Mouse (Mus musculus) CH12.LX (cell line): ENCODE measurements around the gene Thtpa. TPM values are rescaled to one million over a fixed set of nuclear protein-coding genes. Genes with fewer than 3 reads are reported as not detected.

Experiments used
- DNase-seq: peaks from one replicate; pipeline ENCODE4 v3.0.0-alpha.2; 2013; ENCODE audit errors: extremely low read depth
- H3K27ac ChIP-seq: 2 replicates; pipeline ENCODE4 v1.5.1; 2012; ENCODE audit warnings: low read depth, mild to moderate bottlenecking, control low read depth, moderate library complexity; ENCODE audit not compliant: insufficient read depth
- H3K27me3 ChIP-seq: replicated peaks from 2 replicates; pipeline ENCODE3; 2012; ENCODE audit warnings: inconsistent platforms
- H3K36me3 ChIP-seq, 2 experiments: replicated peaks in 1 of 2; 2 replicates each; pipeline versions ENCODE3 to v1.6.1; 2012; ENCODE audit warnings: inconsistent platforms in 1 of 2, low read length in 1 of 2, mild to moderate bottlenecking in 1 of 2, mixed read lengths in 1 of 2, moderate library complexity in 1 of 2; ENCODE audit not compliant: control insufficient read depth in 1 of 2, insufficient read depth in 1 of 2
- H3K4me1 ChIP-seq, 2 experiments: 2 replicates each; pipeline ENCODE4 v1.6.1; 2012; ENCODE audit warnings: inconsistent platforms in 1 of 2, moderate library complexity in 1 of 2; ENCODE audit not compliant: insufficient read depth in 2 of 2, control insufficient read depth in 1 of 2
- H3K4me2 ChIP-seq: 2 replicates; pipeline ENCODE4 v1.6.1; 2012; ENCODE audit warnings: low read depth, mild to moderate bottlenecking, control low read depth; ENCODE audit not compliant: poor library complexity, insufficient read depth, severe bottlenecking
- H3K4me3 ChIP-seq, 3 experiments: fragments of 150-350 bp in 1 of 3; sonication (generic) in 1 of 3; replicated peaks in 1 of 3; 2 replicates each; pipeline versions ENCODE3 to v1.5.1; 2011 to 2012; ENCODE audit warnings: low read depth in 2 of 3, low read length in 2 of 3, mild to moderate bottlenecking in 2 of 3, moderate library complexity in 2 of 3, control low read depth in 1 of 3, improper control_type of control experiment in 1 of 3, inconsistent platforms in 1 of 3, mixed read lengths in 1 of 3; ENCODE audit not compliant: poor library complexity in 1 of 3
- H3K79me2 ChIP-seq: replicated peaks from 2 replicates; pipeline ENCODE4 v1.6.1; 2012; ENCODE audit warnings: mild to moderate bottlenecking, moderate library complexity; ENCODE audit not compliant: control insufficient read depth, poor library complexity, insufficient read depth, severe bottlenecking; ENCODE audit errors: extremely low read depth
- H3K9ac ChIP-seq: 2 replicates; pipeline ENCODE4 v1.6.1; 2012; ENCODE audit warnings: low read depth, mild to moderate bottlenecking, control low read depth, moderate library complexity; ENCODE audit not compliant: insufficient read depth
- H3K9me3 ChIP-seq: replicated peaks from 2 replicates; pipeline ENCODE3; 2012; ENCODE audit warnings: low read length, inconsistent platforms, mixed read lengths
- CHD1 ChIP-seq: IDR thresholded peaks from 2 replicates; pipeline ENCODE4 v1.6.1; 2012; ENCODE audit warnings: low read depth, low read length, improper control_type of control experiment, inconsistent platforms
- CTCF ChIP-seq, 2 experiments: IDR thresholded peaks in 1 of 2; conservative IDR thresholded peaks in 1 of 2; 2 replicates each; pipeline ENCODE4 v1.5.1; 2011 to 2012; ENCODE audit warnings: low read depth in 2 of 2, low read length in 2 of 2, improper control_type of control experiment in 1 of 2, inconsistent platforms in 1 of 2, mild to moderate bottlenecking in 1 of 2, moderate library complexity in 1 of 2
- E2F4 ChIP-seq: IDR thresholded peaks from 2 replicates; pipeline ENCODE4 v1.6.1; 2011; ENCODE audit warnings: low read depth, low read length, improper control_type of control experiment; ENCODE audit not compliant: insufficient replicate concordance
- ELF1 ChIP-seq: IDR thresholded peaks from 2 replicates; pipeline ENCODE4 v1.6.1; 2014; ENCODE audit warnings: low read depth, mild to moderate bottlenecking, inconsistent platforms, low read length, improper control_type of control experiment
- EP300 ChIP-seq: IDR thresholded peaks from 2 replicates; pipeline ENCODE4 v1.6.1; 2011; ENCODE audit warnings: low read length, improper control_type of control experiment
- ETS1 ChIP-seq: conservative IDR thresholded peaks from 2 replicates; pipeline ENCODE4 v1.6.1; 2012; ENCODE audit warnings: low read depth, mild to moderate bottlenecking, inconsistent platforms, low read length, improper control_type of control experiment, moderate library complexity
- HCFC1 ChIP-seq: IDR thresholded peaks from 2 replicates; pipeline ENCODE4 v1.6.1; 2012; ENCODE audit warnings: low read depth, mild to moderate bottlenecking, inconsistent platforms, low read length, improper control_type of control experiment
- IRF4 ChIP-seq: IDR thresholded peaks from 2 replicates; pipeline ENCODE4 v1.6.1; 2014; ENCODE audit warnings: low read depth, mild to moderate bottlenecking, inconsistent platforms, low read length, improper control_type of control experiment
- JUN ChIP-seq: IDR thresholded peaks from 2 replicates; pipeline ENCODE4 v1.6.1; 2011; ENCODE audit warnings: low read depth, mild to moderate bottlenecking, low read length, improper control_type of control experiment, moderate library complexity; ENCODE audit not compliant: insufficient read depth
- MAFK ChIP-seq: IDR thresholded peaks from 2 replicates; pipeline ENCODE4 v1.6.1; 2011; ENCODE audit warnings: low read length, improper control_type of control experiment; ENCODE audit not compliant: insufficient replicate concordance
- MAX ChIP-seq: IDR thresholded peaks from 2 replicates; pipeline ENCODE4 v1.6.1; 2011; ENCODE audit warnings: low read length, improper control_type of control experiment
- MAZ ChIP-seq: IDR thresholded peaks from 2 replicates; pipeline ENCODE4 v1.6.1; 2012; ENCODE audit warnings: low read depth, mild to moderate bottlenecking, inconsistent platforms, low read length, improper control_type of control experiment, moderate library complexity
- MEF2A ChIP-seq: IDR thresholded peaks from 2 replicates; pipeline ENCODE4 v1.6.1; 2014; ENCODE audit warnings: low read depth, mild to moderate bottlenecking, inconsistent platforms, low read length, improper control_type of control experiment, borderline replicate concordance
- MXI1 ChIP-seq: IDR thresholded peaks from 2 replicates; pipeline ENCODE4 v1.6.1; 2011; ENCODE audit warnings: mild to moderate bottlenecking, low read depth, low read length, improper control_type of control experiment
- MYC ChIP-seq: IDR thresholded peaks from 2 replicates; pipeline ENCODE4 v1.6.1; 2011; ENCODE audit warnings: low read depth, mild to moderate bottlenecking, improper control_type of control experiment, low read length
- NELFE ChIP-seq: IDR thresholded peaks from 2 replicates; pipeline ENCODE4 v1.6.1; 2011; ENCODE audit warnings: low read depth, low read length, improper control_type of control experiment
- PAX5 ChIP-seq: IDR thresholded peaks from 2 replicates; pipeline ENCODE4 v1.6.1; 2012; ENCODE audit warnings: low read length, inconsistent platforms, mixed read lengths
- POLR2A ChIP-seq: IDR thresholded peaks from 2 replicates; pipeline ENCODE4 v1.6.1; 2011; ENCODE audit warnings: low read depth, mild to moderate bottlenecking, improper control_type of control experiment, low read length
- POLR2AphosphoS2 ChIP-seq: IDR thresholded peaks from 2 replicates; pipeline ENCODE4 v1.6.1; 2011; ENCODE audit warnings: low read depth, low read length, improper control_type of control experiment
- RAD21 ChIP-seq: IDR thresholded peaks from 2 replicates; pipeline ENCODE4 v1.6.1; 2011; ENCODE audit warnings: low read depth, mild to moderate bottlenecking, low read length, improper control_type of control experiment, moderate library complexity
- RCOR1 ChIP-seq: conservative IDR thresholded peaks from 2 replicates; pipeline ENCODE4 v1.6.1; 2012; ENCODE audit warnings: low read depth, mild to moderate bottlenecking, inconsistent platforms, low read length, improper control_type of control experiment
- SIN3A ChIP-seq: IDR thresholded peaks from 2 replicates; pipeline ENCODE4 v1.6.1; 2012; ENCODE audit warnings: low read length, improper control_type of control experiment, inconsistent platforms
- SMC3 ChIP-seq: IDR thresholded peaks from 2 replicates; pipeline ENCODE4 v1.6.1; 2011; ENCODE audit warnings: low read depth, low read length, improper control_type of control experiment
- TBP ChIP-seq: conservative IDR thresholded peaks from 2 replicates; pipeline ENCODE4 v1.6.1; 2011; ENCODE audit warnings: low read depth, low read length, improper control_type of control experiment
- UBTF ChIP-seq: IDR thresholded peaks from 2 replicates; pipeline ENCODE4 v1.6.1; 2012; ENCODE audit warnings: low read depth, mild to moderate bottlenecking, inconsistent platforms, low read length, improper control_type of control experiment, moderate library complexity
- USF2 ChIP-seq: conservative IDR thresholded peaks from 2 replicates; pipeline ENCODE4 v1.6.1; 2011; ENCODE audit warnings: low read depth, low read length, improper control_type of control experiment
- ZC3H11A ChIP-seq: IDR thresholded peaks from 2 replicates; pipeline ENCODE4 v1.6.1; 2012; ENCODE audit warnings: low read depth, mild to moderate bottlenecking, inconsistent platforms, low read length, improper control_type of control experiment
- dilution Hi-C: fragments of 300-500 bp; cut with MboI; formaldehyde crosslinking; loops from 2 replicates; pipeline ENCODE4 v1.14.3; 2020; ENCODE audit warnings: low sequenced_read_pairs; ENCODE audit not compliant: extremely low pct_unique_long_range_greater_than_20kb, extremely low pct_ligation_motif_present
- in situ Hi-C: fragments of 300-500 bp; cut with MboI; formaldehyde crosslinking; loops from 3 replicates; pipeline ENCODE4 v1.14.3; 2019; ENCODE audit warnings: low sequenced_read_pairs, low pct_ligation_motif_present, low pct_unique_long_range_greater_than_20kb, mixed read lengths
- polyA plus RNA-seq: library from polyadenylated mRNA; unstranded; fragments of >175 nt; gene quantifications from 2 replicates; pipeline ENCODE4 v1.2.1, GENCODE M21; 2012; ENCODE audit warnings: low read depth; ENCODE audit not compliant: insufficient read length
- total RNA-seq, 2 experiments: library from RNA; depleted of rRNA; stranded (reverse); fragments of 300-350 nt in 1 of 2; fragments of >200 nt in 1 of 2; gene quantifications; 2 replicates each; pipeline ENCODE4 v1.2.3; 2012 to 2014

The Thtpa gene
- total and polyA plus RNA-seq, 3 experiments = 4.0 to 9.4 (median 6.7) TPM

DNA sequence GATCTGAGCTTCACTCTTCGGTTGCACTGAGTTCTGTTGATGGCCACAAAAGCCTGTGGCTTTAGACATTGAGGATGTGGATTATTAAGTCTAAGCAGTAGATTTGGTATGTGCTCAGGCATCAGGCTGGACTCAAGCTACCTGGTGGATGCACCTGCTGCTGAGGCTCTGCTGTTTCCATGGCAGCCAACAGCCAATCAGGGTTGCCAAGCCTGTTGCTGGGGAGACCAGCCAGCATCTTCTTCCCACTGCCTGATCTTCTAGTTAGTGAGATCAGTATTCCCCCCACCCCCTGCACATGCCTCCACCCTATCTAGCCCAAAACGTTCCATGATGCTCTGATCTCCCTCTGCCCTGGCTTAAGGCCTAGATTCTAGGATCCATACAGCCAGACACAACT is 17.1 kb downstream of the Thtpa start:
- Histone ChIP-seq H3K4me2 (no peak overlapping the region), H3K27ac (no peak overlapping the region), H3K4me1 (peaks cover 3 to 19% of the 10 kb centered on the region in 2 experiments; a peak in 3 of 4 replicates), H3K79me2 (no peaks in the 10 kb centered on the region), H3K9me3 (peaks cover 2% of the 10 kb centered on the region), H3K36me3 (no peaks in the 10 kb centered on the region), H3K9ac (no peak overlapping the region), H3K4me3 (no peak overlapping the region), H3K27me3 (peaks cover 15% of the 10 kb centered on the region)
- in situ Hi-C loops = loop anchor here (10.0 kb wide), 1 partner anchor 103 kb away; no protein-coding TSS in a partner anchor
- no peak for TF ChIP-seq SMC3
- no peak for TF ChIP-seq MAX
- no peak for TF ChIP-seq E2F4
- no peak for TF ChIP-seq ZC3H11A
- no peak for TF ChIP-seq UBTF
- no peak for TF ChIP-seq NELFE
- no peak for TF ChIP-seq IRF4
- no peak for TF ChIP-seq PAX5
- TF ChIP-seq RCOR1 = no peak
- no peak for TF ChIP-seq POLR2A
- TF ChIP-seq RAD21 = no peak
- TF ChIP-seq TBP = no peak
- no peak for TF ChIP-seq HCFC1
- no peak for TF ChIP-seq CTCF (conservative IDR thresholded peaks at IDR 0.05 in 1 of 2, IDR thresholded peaks at IDR 0.05 in 1 of 2; ENCODE audit: low read depth in 2 of 2, low read length in 2 of 2)
- no peak for TF ChIP-seq USF2
- no peak for TF ChIP-seq MYC
- no peak for TF ChIP-seq EP300
- TF ChIP-seq ETS1 = no peak
- dilution Hi-C loops = no loop called here
- no peak for DNase-seq

GRCm38 (mm10) chr14:55113351-55113974 is 18.9 kb downstream of the Thtpa start:
- Histone ChIP-seq H3K27me3 (peaks cover 26% of the 10 kb centered on the region), H3K4me1 (peaks cover 0 to 2% of the 10 kb centered on the region in 2 experiments; a peak in 1 of 4 replicates), H3K36me3 (no peaks in the 10 kb centered on the region), H3K4me3 (no peak overlapping the region), H3K9ac (no peak overlapping the region)
- no peak for DNase-seq
- no peak for TF ChIP-seq SMC3
- TF ChIP-seq POLR2AphosphoS2 = no peak
- TF ChIP-seq MAFK = no peak
- no peak for TF ChIP-seq MAZ
- TF ChIP-seq USF2 = no peak
- no peak for TF ChIP-seq ELF1
- no peak for TF ChIP-seq CHD1
- TF ChIP-seq MEF2A = no peak
- no peak for TF ChIP-seq MXI1
- no peak for TF ChIP-seq JUN
- TF ChIP-seq SIN3A = no peak
- no peak for TF ChIP-seq PAX5
- TF ChIP-seq, all 38 proteins: peak for 0
- H3K79me2 ChIP-seq = no peaks in the 10 kb centered on the region
- no peak overlapping the region for H3K27ac ChIP-seq
- H3K9me3 ChIP-seq = peaks cover 2% of the 10 kb centered on the region
- in situ Hi-C loops = loop anchor here (10.0 kb wide), 1 partner anchor 101 kb away; no protein-coding TSS in a partner anchor
- no peak overlapping the region for H3K4me2 ChIP-seq
- dilution Hi-C loops = no loop called here
